In genomic region chr12:31943020-31943654, GRCm38 (mm10) we compare ENCODE assay signal across 26 mouse cellular contexts. TPM values are rescaled to one million over a fixed set of nuclear protein-coding genes. Genes with fewer than 3 reads are reported as not detected.
DNase-seq lines count a peak whose midpoint lies in the region; ATAC-seq and TF ChIP-seq lines count a peak whose summit lies in the region.
"Had no signal": no experiment of that assay in that cellular context is flagged by ENCODE, and none has a peak within 500 bp of the region (broad histone marks: within the 10 kb centered on the region; RNA-seq: fewer than 3 reads in every experiment).

No protein-coding gene starts in this region.

- 90% methylated on average over 4 of the region's 4 CpGs for WGBS in midbrain, embryonic 11.5 days
- WGBS in midbrain, postnatal 0 days: 93% methylated on average over 4 of the region's 4 CpGs
- 38% methylated on average over 4 of the region's 4 CpGs for WGBS in liver, embryonic 16.5 days (ENCODE audit: insufficient replicate concordance)
- WGBS in forebrain, embryonic 13.5 days: 94% methylated on average over 4 of the region's 4 CpGs
- 94% methylated on average over 4 of the region's 4 CpGs for WGBS in hindbrain, embryonic 12.5 days

- no peak overlapping the region for H3K4me2 ChIP-seq in midbrain, embryonic 11.5 days
- no peak overlapping the region for H3K4me2 ChIP-seq in midbrain, postnatal 0 days (ENCODE audit: low read depth, low read length, poor library complexity, severe bottlenecking)
- H3K4me2 ChIP-seq in liver, embryonic 16.5 days (ENCODE audit: low read depth, low read length): 0 out of 2 replicates have a peak overlapping the region, but pooled peaks have one; percentile 2
- no peak overlapping the region for H3K4me2 ChIP-seq in forebrain, embryonic 13.5 days
- H3K4me2 ChIP-seq in hindbrain, embryonic 12.5 days (replicated peaks): no peak overlapping the region
- H3K4me2 ChIP-seq: embryonic facial prominence, embryonic 12.5 days; forebrain, embryonic 15.5 days; heart, embryonic 11.5 days; limb, embryonic 12.5 days; lung, embryonic 14.5 days; neural tube, embryonic 15.5 days had no signal

- DNase-seq in midbrain, embryonic 11.5 days (ENCODE audit: low spot score, missing footprints): peak; percentile 19
- no peak for DNase-seq in midbrain, postnatal 0 days (ENCODE audit: low spot score)
- DNase-seq in liver: peak; percentile 56
- no peak for DNase-seq in cerebellum, postnatal 14 days
- DNase-seq in kidney, postnatal 4 days: no peak
- DNase-seq: adrenal gland, postnatal 25 days; cerebellum, adult 11 months; cerebellum, postnatal 10 days; gastrocnemius, postnatal 14 days; heart, adult 11 months; kidney, postnatal 25 days; lung, embryonic 14.5 days; spleen, adult 18-20 months; thymus, adult 18-20 months; thymus, postnatal 36 days had no signal

- H3K4me1 ChIP-seq in midbrain, embryonic 11.5 days (ENCODE audit: control insufficient read depth, insufficient read depth, low read length): no peaks in the 10 kb centered on the region; the same call in 1 of the 2 replicates
- H3K4me1 ChIP-seq in midbrain, postnatal 0 days (ENCODE audit: insufficient read depth, low read length): no peaks in the 10 kb centered on the region
- H3K4me1 ChIP-seq in liver, embryonic 16.5 days (ENCODE audit: control insufficient read depth, low read depth, low read length): peaks cover 29% of the 10 kb centered on the region
- H3K4me1 ChIP-seq in forebrain, embryonic 13.5 days: peaks cover 5% of the 10 kb centered on the region; the same call in 1 of the 2 replicates
- no peaks in the 10 kb centered on the region for H3K4me1 ChIP-seq in hindbrain, embryonic 12.5 days
- H3K4me1 ChIP-seq: embryonic facial prominence, embryonic 12.5 days; limb, embryonic 12.5 days; neural tube, embryonic 15.5 days had no signal

- H3K27ac ChIP-seq in midbrain, embryonic 11.5 days (ENCODE audit: low read depth, low read length): no peak overlapping the region
- no peak overlapping the region for H3K27ac ChIP-seq in midbrain, postnatal 0 days (ENCODE audit: low read depth, low read length)
- H3K27ac ChIP-seq in liver, embryonic 16.5 days (ENCODE audit: low read length): peak overlapping the region; percentile 23; the same call in 1 of the 2 replicates
- H3K27ac ChIP-seq in forebrain, embryonic 13.5 days: no peak overlapping the region
- H3K27ac ChIP-seq in hindbrain, embryonic 12.5 days: no peak overlapping the region
- H3K27ac ChIP-seq: embryonic facial prominence, embryonic 12.5 days; forebrain, embryonic 15.5 days; limb, embryonic 12.5 days; neural tube, embryonic 15.5 days had no signal

- H3K27me3 ChIP-seq in midbrain, embryonic 11.5 days (ENCODE audit: control insufficient read depth, insufficient read depth, low read length): no peaks in the 10 kb centered on the region
- no peaks in the 10 kb centered on the region for H3K27me3 ChIP-seq in midbrain, postnatal 0 days (ENCODE audit: insufficient read depth, low read length)
- no peaks in the 10 kb centered on the region for H3K27me3 ChIP-seq in liver, embryonic 16.5 days (ENCODE audit: control insufficient read depth, insufficient read depth, low read depth, low read length)
- H3K27me3 ChIP-seq in forebrain, embryonic 13.5 days: no peaks in the 10 kb centered on the region
- H3K27me3 ChIP-seq in hindbrain, embryonic 12.5 days: no peaks in the 10 kb centered on the region
- H3K27me3 ChIP-seq: embryonic facial prominence, embryonic 12.5 days; forebrain, embryonic 15.5 days; limb, embryonic 12.5 days; neural tube, embryonic 15.5 days had no signal

- no peak overlapping the region for H3K4me3 ChIP-seq in midbrain, embryonic 11.5 days (ENCODE audit: low read depth, low read length)
- no peak overlapping the region for H3K4me3 ChIP-seq in midbrain, postnatal 0 days (ENCODE audit: low read depth, low read length)
- H3K4me3 ChIP-seq in liver, embryonic 16.5 days (ENCODE audit: low read depth, low read length): no peak overlapping the region
- H3K4me3 ChIP-seq in forebrain, embryonic 13.5 days: no peak overlapping the region
- no peak overlapping the region for H3K4me3 ChIP-seq in hindbrain, embryonic 12.5 days
- H3K4me3 ChIP-seq: embryonic facial prominence, embryonic 12.5 days; forebrain, embryonic 15.5 days; limb, embryonic 12.5 days; neural tube, embryonic 15.5 days had no signal

- TF ChIP-seq CTCF in midbrain, postnatal 0 days (IDR thresholded peaks at IDR 0.05): no peak

- H3K9me3 ChIP-seq in midbrain, embryonic 11.5 days (ENCODE audit: control insufficient read depth, low read length): no peaks in the 10 kb centered on the region
- H3K9me3 ChIP-seq in midbrain, postnatal 0 days (ENCODE audit: low read length): no peaks in the 10 kb centered on the region
- no peaks in the 10 kb centered on the region for H3K9me3 ChIP-seq in liver, embryonic 16.5 days (replicated peaks; ENCODE audit: control insufficient read depth, low read length)
- no peaks in the 10 kb centered on the region for H3K9me3 ChIP-seq in forebrain, embryonic 13.5 days (replicated peaks)
- no peaks in the 10 kb centered on the region for H3K9me3 ChIP-seq in hindbrain, embryonic 12.5 days (replicated peaks)
- H3K9me3 ChIP-seq: embryonic facial prominence, embryonic 12.5 days; forebrain, embryonic 15.5 days; limb, embryonic 12.5 days; neural tube, embryonic 15.5 days had no signal

- peaks cover 18% of the 10 kb centered on the region for H3K36me3 ChIP-seq in midbrain, embryonic 11.5 days (ENCODE audit: control insufficient read depth, insufficient read depth, low read length)
- peaks cover 6% of the 10 kb centered on the region; the same call in 1 of the 2 replicates for H3K36me3 ChIP-seq in midbrain, postnatal 0 days (ENCODE audit: insufficient read depth, low read length)
- peaks cover 28% of the 10 kb centered on the region for H3K36me3 ChIP-seq in liver, embryonic 16.5 days (ENCODE audit: control insufficient read depth, insufficient read depth)
- peaks cover 45% of the 10 kb centered on the region for H3K36me3 ChIP-seq in forebrain, embryonic 13.5 days (ENCODE audit: poor library complexity, severe bottlenecking)
- H3K36me3 ChIP-seq in hindbrain, embryonic 12.5 days: peaks cover 42% of the 10 kb centered on the region

- no peak for ATAC-seq in midbrain, embryonic 11.5 days (ENCODE audit: low FRiP score)
- ATAC-seq in midbrain, postnatal 0 days (ENCODE audit: low FRiP score): no peak
- peak; percentile 89 for ATAC-seq in liver, embryonic 16.5 days (ENCODE audit: low read depth)
- no peak for ATAC-seq in forebrain, embryonic 13.5 days
- ATAC-seq in hindbrain, embryonic 12.5 days (ENCODE audit: low FRiP score): no peak
- ATAC-seq: forebrain, embryonic 15.5 days; hindbrain, embryonic 16.5 days; intestine, embryonic 16.5 days; midbrain, embryonic 16.5 days had no signal

- H3K9ac ChIP-seq in midbrain, embryonic 11.5 days (ENCODE audit: low read length): no peak overlapping the region
- no peak overlapping the region for H3K9ac ChIP-seq in midbrain, postnatal 0 days (replicated peaks; ENCODE audit: low read length, poor library complexity, severe bottlenecking)
- no peak overlapping the region for H3K9ac ChIP-seq in liver, embryonic 16.5 days (ENCODE audit: low read depth, low read length)
- no peak overlapping the region for H3K9ac ChIP-seq in forebrain, embryonic 13.5 days
- H3K9ac ChIP-seq in hindbrain, embryonic 12.5 days: no peak overlapping the region
- H3K9ac ChIP-seq: embryonic facial prominence, embryonic 12.5 days; forebrain, embryonic 15.5 days; limb, embryonic 12.5 days; lung, embryonic 14.5 days; neural tube, embryonic 15.5 days had no signal

RNA-seq across cellular contexts. Expression of gene Hbp1, which starts 7.2 kb away (rescaled TPM):
- polyA plus RNA-seq in midbrain, embryonic 11.5 days (2014; fragmentation: Nextera tagmentation; extraction: Ambion mirVana): 88.8 and 96.0 TPM in 2 replicates
- total RNA-seq in midbrain, postnatal 0 days (2014; rRNA removed): 34.4 and 39.8 TPM in 2 replicates
- polyA plus RNA-seq in midbrain, postnatal 0 days (2015; fragmentation: Nextera tagmentation; extraction: Ambion mirVana): 25.4 and 25.6 TPM in 2 replicates
- polyA plus RNA-seq in liver, embryonic 16.5 days (2015; fragmentation: Nextera tagmentation; extraction: Ambion mirVana): 51.5 and 58.8 TPM in 2 replicates
- 85.8 and 86.8 TPM in 2 replicates for polyA plus RNA-seq in forebrain, embryonic 13.5 days (2015; fragmentation: Nextera tagmentation; extraction: Ambion mirVana)
- 94.7 and 95.6 TPM in 2 replicates for polyA plus RNA-seq in hindbrain, embryonic 12.5 days (2016; fragmentation: Nextera tagmentation; extraction: Ambion mirVana)

Comparison
In these comparisons a context has a peak if more than half of its experiments do, and no peak if none do; other contexts are left out.
1. DNase-seq: peak in midbrain, embryonic 11.5 days (single experiment) and liver (single experiment); none in midbrain, postnatal 0 days (single experiment), cerebellum, postnatal 14 days (0 of 2) and kidney, postnatal 4 days (0 of 2).